Mouse (Mus musculus): ENCODE data around the gene Iqgap3.
A peak's percentile ranks its signal among the peaks of the same experiment; 100 is the strongest.

The Iqgap3 gene

DNA sequence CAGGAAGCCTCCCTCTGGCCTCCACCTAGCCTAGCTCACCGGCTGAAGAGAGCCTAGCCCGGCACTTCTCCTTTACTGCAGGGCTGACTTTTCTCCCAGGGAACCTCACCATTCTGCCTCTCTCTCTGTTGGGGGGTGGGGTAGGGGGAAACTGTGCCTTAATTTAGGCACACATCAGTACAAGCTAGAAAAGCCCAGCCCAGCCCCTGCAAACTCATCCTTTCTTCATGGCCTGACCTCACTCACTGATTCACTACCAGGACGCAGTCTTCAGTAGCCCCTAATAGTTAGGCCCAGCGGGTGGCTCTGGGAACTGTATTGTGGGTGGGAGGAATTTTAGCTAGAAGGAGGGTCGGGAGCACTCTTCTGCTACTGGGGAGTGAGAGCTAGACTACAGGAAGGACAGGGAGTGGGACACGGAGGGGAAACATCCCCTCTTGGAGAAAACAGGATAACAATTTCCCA is 67.8 kb downstream of the Iqgap3 start:
- DNase-seq (ENCODE audit: low read depth, low spot score) = no peak

GRCm38 (mm10) chr3:88150061-88150998 is 68.6 kb downstream of the Iqgap3 start:
- no peak for DNase-seq (ENCODE audit: low read depth, low spot score)

DNA sequence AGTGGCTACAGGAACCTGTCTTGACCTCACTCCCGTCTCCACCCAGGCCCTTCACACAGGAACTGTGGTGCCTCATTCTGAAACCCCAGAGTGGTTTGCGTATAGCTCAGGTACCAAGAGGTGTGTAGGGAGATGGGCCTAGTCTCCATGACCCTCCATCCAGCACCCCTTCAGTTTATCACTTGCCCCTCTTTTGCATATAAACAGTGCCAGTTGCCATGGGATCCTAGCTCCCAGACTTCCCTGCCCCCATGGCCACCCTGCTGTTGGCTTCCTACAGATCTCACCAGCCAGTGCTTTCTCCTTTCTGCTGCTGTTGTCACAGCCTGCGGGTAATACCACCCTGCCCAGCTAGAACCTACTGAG is 69.2 kb downstream of the Iqgap3 start:
- no peak for DNase-seq (ENCODE audit: low read depth, low spot score)

DNA sequence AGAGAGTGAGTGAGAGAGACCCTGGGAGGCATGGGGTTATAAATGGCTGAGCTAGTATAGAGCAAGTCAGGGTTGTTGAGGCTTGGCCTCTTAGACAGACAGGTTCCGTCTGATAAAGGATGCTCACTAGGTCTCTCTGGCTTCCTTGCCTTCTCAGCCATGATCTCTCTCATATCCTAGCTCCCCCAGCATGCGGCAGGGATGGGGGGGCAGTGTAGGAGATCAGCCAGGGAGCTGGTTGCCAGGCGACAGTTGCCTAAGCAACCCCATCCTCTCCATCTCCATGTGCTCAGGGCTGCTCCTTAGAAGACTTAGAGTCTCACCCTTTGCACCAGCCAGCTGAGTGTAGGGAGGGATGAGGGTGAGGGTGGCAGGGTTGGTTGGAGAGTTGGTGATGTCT is 70.3 kb downstream of the Iqgap3 start:
- DNase-seq (ENCODE audit: low read depth, low spot score) = no peak

DNA sequence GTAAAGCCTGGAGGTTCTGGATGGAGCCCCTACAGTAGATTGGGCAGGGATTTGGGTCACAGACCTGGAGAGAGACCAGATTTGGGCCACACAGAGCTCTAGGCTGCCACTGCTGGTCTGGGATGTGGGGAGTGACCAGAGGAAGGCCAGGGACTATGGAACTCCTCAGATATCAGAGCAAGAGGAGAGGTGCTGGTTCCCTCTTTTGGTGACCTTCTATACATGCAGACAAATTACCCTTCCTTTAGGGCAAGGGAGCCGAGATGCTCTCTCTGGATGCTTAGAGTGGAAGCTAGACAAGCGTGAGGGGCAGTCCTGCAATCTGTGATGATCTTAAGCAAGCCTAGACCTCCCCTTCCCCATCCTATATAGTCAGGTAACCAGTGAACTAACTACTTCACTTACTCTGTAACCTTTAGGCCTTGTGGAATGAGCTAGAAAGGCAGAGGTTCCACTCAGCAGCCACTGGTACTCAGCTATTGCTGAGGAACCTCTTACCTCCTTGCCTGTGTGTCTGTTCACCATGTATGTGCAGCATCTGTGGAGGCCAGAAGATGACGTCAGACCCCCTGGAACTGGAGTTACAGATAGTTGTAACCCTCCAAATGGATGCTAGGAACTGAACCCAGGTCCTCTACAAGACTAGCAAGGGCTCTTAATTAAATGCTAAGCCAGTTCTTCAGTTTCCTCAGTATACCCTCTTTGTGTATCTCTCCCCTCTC is 71.7 kb downstream of the Iqgap3 start:
- no peak for DNase-seq (ENCODE audit: low read depth, low spot score)

GRCm38 (mm10) chr3:88154236-88154635 is 72.5 kb downstream of the Iqgap3 start:
- peak; percentile 67 for DNase-seq (ENCODE audit: low read depth, low spot score)

- no peak for DNase-seq (ENCODE audit: low read depth, low spot score)
These were observed 75.0 kb downstream of the Iqgap3 start for GRCm38 (mm10) chr3:88156817-88157216.

GRCm38 (mm10) chr3:88157771-88158597 is 76.2 kb downstream of the Iqgap3 start:
- DNase-seq (ENCODE audit: low read depth, low spot score) = peak; percentile 94

- DNase-seq (ENCODE audit: low read depth, low spot score) = no peak
These were observed 77.2 kb downstream of the Iqgap3 start for GRCm38 (mm10) chr3:88158991-88159390.

- DNase-seq (ENCODE audit: low read depth, low spot score) = no peak
These were observed 79.1 kb downstream of the Iqgap3 start for GRCm38 (mm10) chr3:88160856-88161255.

DNA sequence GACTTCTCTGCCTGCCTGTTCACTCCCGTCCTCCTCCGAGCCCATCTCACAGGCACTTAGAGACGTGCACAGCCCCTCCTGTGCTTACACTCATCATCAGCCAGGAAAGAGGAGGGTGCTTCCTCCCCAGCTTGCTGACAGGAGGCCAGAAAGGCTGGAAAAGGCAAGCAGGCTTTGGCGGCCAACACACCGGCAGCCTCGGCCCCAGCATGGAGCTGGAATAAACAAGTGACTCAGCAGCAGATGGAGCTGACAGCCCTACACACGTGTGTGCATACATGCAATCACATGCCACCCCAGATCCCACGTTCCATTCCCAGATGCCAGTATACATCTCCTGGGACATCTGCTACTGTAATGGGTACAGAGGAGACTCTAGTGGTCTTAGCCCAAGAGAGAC is 80.5 kb downstream of the Iqgap3 start:
- DNase-seq (ENCODE audit: low read depth, low spot score) = no peak

GRCm38 (mm10) chr3:88162811-88163210 is 81.0 kb downstream of the Iqgap3 start:
- no peak for DNase-seq (ENCODE audit: low read depth, low spot score)

GRCm38 (mm10) chr3:88163847-88164246 is 82.1 kb downstream of the Iqgap3 start:
- DNase-seq (ENCODE audit: low read depth, low spot score) = no peak

GRCm38 (mm10) chr3:88164263-88164662 is 82.5 kb downstream of the Iqgap3 start:
- no peak for DNase-seq (ENCODE audit: low read depth, low spot score)

GRCm38 (mm10) chr3:88166056-88166455 is 84.3 kb downstream of the Iqgap3 start:
- no peak for DNase-seq (ENCODE audit: low read depth, low spot score)

DNA sequence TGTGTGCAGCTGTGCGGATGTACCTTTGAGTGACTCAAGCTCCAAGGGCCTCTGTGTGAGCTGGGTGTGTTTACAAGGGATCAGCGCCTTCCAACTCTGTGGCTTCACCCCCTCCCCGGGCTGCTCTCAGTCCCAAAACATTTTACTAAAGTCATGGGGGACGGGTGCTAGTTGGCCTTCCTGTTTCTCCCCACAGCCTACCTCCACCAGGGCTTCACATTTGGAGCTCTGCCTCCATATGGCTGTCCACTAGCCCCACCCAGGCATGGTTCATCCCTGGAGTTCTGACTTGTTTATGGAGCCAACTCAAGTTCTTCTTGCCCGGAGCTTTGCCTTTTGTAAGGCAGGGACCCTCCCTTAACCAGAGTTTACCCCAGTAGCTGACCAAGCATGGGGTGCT is 88.6 kb downstream of the Iqgap3 start:
- no peak for DNase-seq (ENCODE audit: low read depth, low spot score)
